16 mouse cellular contexts compared by ENCODE assay signal in genomic region chr12:81139463-81139862, GRCm38 (mm10).
"Had no signal": no experiment of that assay in that cellular context is flagged by ENCODE, and none has a peak within 500 bp of the region (broad histone marks: within the 10 kb centered on the region; RNA-seq: fewer than 3 reads in every experiment).

No protein-coding gene starts in this region.

- H3K4me2 ChIP-seq: limb, embryonic 15.5 days; liver, embryonic 13.5 days; lung, embryonic 15.5 days; midbrain, embryonic 13.5 days had no signal

- H3K9me3 ChIP-seq: limb, embryonic 15.5 days; liver, embryonic 13.5 days; lung, embryonic 15.5 days; megakaryocyte, embryonic 14.5 days; midbrain, embryonic 13.5 days had no signal

- H3K36me3 ChIP-seq: limb, embryonic 15.5 days; liver, embryonic 13.5 days; lung, embryonic 15.5 days had no signal

- H3K9ac ChIP-seq: limb, embryonic 15.5 days; liver, embryonic 13.5 days; liver, postnatal 0 days; lung, embryonic 15.5 days; midbrain, embryonic 13.5 days had no signal

- H3K4me3 ChIP-seq: limb, embryonic 15.5 days; liver, embryonic 13.5 days; lung, embryonic 15.5 days; megakaryocyte, embryonic 14.5 days; midbrain, embryonic 13.5 days had no signal

- DNase-seq: kidney, postnatal 36 days; layer of hippocampus, adult 9-11 months; layer of hippocampus, postnatal 36 days; liver, embryonic 13.5 days; liver, postnatal 0 days; lung, postnatal 14 days; right cerebral cortex, adult 18-20 months; right cerebral cortex, postnatal 25 days; thymus, adult 18-20 months; thymus, postnatal 14 days had no signal

- ATAC-seq: liver, postnatal 0 days; midbrain, embryonic 13.5 days had no signal

- H3K4me1 ChIP-seq: lung, embryonic 15.5 days had no signal

- H3K27ac ChIP-seq: kidney, postnatal 0 days; limb, embryonic 15.5 days; liver, embryonic 13.5 days; lung, embryonic 15.5 days; macrophage; midbrain, embryonic 13.5 days had no signal

- H3K27me3 ChIP-seq: limb, embryonic 15.5 days; liver, embryonic 13.5 days; lung, embryonic 15.5 days; megakaryocyte, embryonic 14.5 days had no signal
